Mouse (Mus musculus) C2C12 (cell line): ENCODE measurements around the gene Kcnj9.

ENCODE experiments used
- CTCF ChIP-seq: IDR thresholded peaks from one replicate; pipeline ENCODE4 v1.5.1; 2011; ENCODE audit not compliant: control insufficient read depth, insufficient read depth, insufficient read length
- MAX ChIP-seq: IDR thresholded peaks from one replicate; pipeline ENCODE4 v1.6.1; 2011; ENCODE audit warnings: mild to moderate bottlenecking, control low read depth
- MYOD1 ChIP-seq: IDR thresholded peaks from one replicate; pipeline ENCODE4 v1.6.1; 2011; ENCODE audit warnings: low read depth; ENCODE audit not compliant: control insufficient read depth, insufficient read length
- USF1 ChIP-seq: IDR thresholded peaks from one replicate; pipeline ENCODE4 v1.6.1; 2011; ENCODE audit warnings: low read depth, mild to moderate bottlenecking, control low read depth, moderate library complexity

GRCm38 (mm10) chr1:172349504-172349903 is 20.4 kb upstream of the Kcnj9 start:
- TF ChIP-seq CTCF (no peak), USF1 (no peak), MYOD1 (no peak), MAX (no peak)
